Mouse (Mus musculus) myocyte (in vitro differentiated cells): Measurements from ENCODE around the gene Lcp2.

ENCODE experiments used
- CEBPB ChIP-seq: IDR thresholded peaks from 2 replicates; pipeline ENCODE4 v1.6.1; 2011; ENCODE audit warnings: mild to moderate bottlenecking, moderate library complexity; ENCODE audit not compliant: poor library complexity, insufficient read depth, severe bottlenecking
- E2F4 ChIP-seq: IDR thresholded peaks from one replicate; pipeline ENCODE4 v1.6.1; 2011; ENCODE audit warnings: mild to moderate bottlenecking, control low read depth, moderate library complexity; ENCODE audit not compliant: insufficient read depth
- MAX ChIP-seq: IDR thresholded peaks from one replicate; pipeline ENCODE4 v1.6.1; 2011; ENCODE audit warnings: low read depth, mild to moderate bottlenecking, control low read depth
- MYOG ChIP-seq, 3 experiments: IDR thresholded peaks; one replicate each; pipeline ENCODE4 v1.6.1; 2011; ENCODE audit warnings: control low read depth in 2 of 3, low read depth in 2 of 3, mild to moderate bottlenecking in 2 of 3; ENCODE audit not compliant: insufficient read length in 2 of 3, control insufficient read depth in 1 of 3, insufficient read depth in 1 of 3
- POLR2A ChIP-seq: IDR thresholded peaks from one replicate; pipeline ENCODE4 v1.6.1; 2011; ENCODE audit warnings: low read depth, mild to moderate bottlenecking, control low read depth, moderate library complexity; ENCODE audit not compliant: insufficient read length
- POLR2AphosphoS2 ChIP-seq: IDR thresholded peaks from one replicate; pipeline ENCODE4 v1.6.1; 2011; ENCODE audit warnings: low read depth, control low read depth; ENCODE audit not compliant: insufficient read length
- TCF12 ChIP-seq: IDR thresholded peaks from one replicate; pipeline ENCODE4 v1.6.1; 2011; ENCODE audit warnings: mild to moderate bottlenecking, control low read depth; ENCODE audit not compliant: poor library complexity, insufficient read depth, severe bottlenecking
- USF1 ChIP-seq: IDR thresholded peaks from one replicate; pipeline ENCODE4 v1.6.1; 2011; ENCODE audit warnings: low read depth, mild to moderate bottlenecking, control low read depth, moderate library complexity

- TF ChIP-seq USF1 (no peak), MAX (no peak), CEBPB (no peak), TCF12 (no peak), POLR2AphosphoS2 (no peak), E2F4 (no peak), POLR2A (no peak), MYOG (IDR thresholded peaks at IDR 0.05; ENCODE audit: control insufficient read depth in 1 of 3, insufficient read depth in 1 of 3, insufficient read length in 2 of 3, low read depth in 2 of 3) (no peak)
These were observed 51.7 kb downstream of the Lcp2 start, which contains the start of gene 4930469K13Rik for GRCm38 (mm10) chr11:34098422-34098821.
